Mouse (Mus musculus): Measurements from ENCODE around the gene Srpr. TPM values are rescaled to one million over a fixed set of nuclear protein-coding genes. Genes with fewer than 3 reads are reported as not detected.

Gene Srpr
- total and polyA plus RNA-seq, 3 experiments, result 42.9 to 113 (median 63.5) TPM

GRCm38 (mm10) chr9:35262418-35262817 lies 62.4 kb downstream of the Srpr start (continued):
- no peak for TF ChIP-seq USF2 (IDR thresholded peaks at IDR 0.05; ENCODE audit: borderline replicate concordance in 1 of 2, insufficient read depth in 1 of 2, low read depth in 1 of 2, low read length in 2 of 2)

DNA sequence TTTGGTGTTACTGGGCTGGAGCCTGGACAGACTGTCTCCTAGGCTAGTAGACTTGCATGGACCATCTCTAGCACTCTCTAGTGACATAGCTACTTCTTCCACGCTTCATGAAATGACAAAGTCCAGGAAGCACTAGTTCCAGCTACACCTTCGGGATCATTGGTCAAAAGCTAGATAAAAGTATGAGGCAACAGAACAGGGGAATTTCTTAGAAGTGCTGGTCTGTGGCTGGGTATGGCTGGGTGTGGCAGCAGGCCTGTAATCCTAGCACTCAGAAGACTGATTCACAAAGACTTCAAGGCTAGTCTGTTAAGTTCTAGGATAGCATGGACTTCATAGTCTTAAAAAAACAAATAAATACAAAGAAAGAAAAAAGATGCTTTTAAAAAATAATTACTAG lies 63.5 kb downstream of the Srpr start:
- H3K4me1 ChIP-seq (ENCODE audit: control insufficient read depth in 1 of 2, insufficient read depth in 2 of 2, low read length in 2 of 2), result peaks cover 20 to 30% of the 10 kb centered on the region in 2 experiments
- no peak for TF ChIP-seq UBTF (IDR thresholded peaks at IDR 0.05; ENCODE audit: borderline replicate concordance, insufficient read depth, low read depth, low read length)
- 0 out of 2 replicates have a peak, but pooled peaks have one; percentile 12 for TF ChIP-seq MXI1 (IDR thresholded peaks at IDR 0.05; ENCODE audit: low read depth, low read length)
- TF ChIP-seq MAX (IDR thresholded peaks at IDR 0.05; ENCODE audit: low read length), result no peak
- TF ChIP-seq ETS1 (IDR thresholded peaks at IDR 0.05; ENCODE audit: low read depth, low read length), result 0 out of 2 replicates have a peak, but pooled peaks have one; percentile 40
- peak overlapping the region; percentile 67 for H3K27ac ChIP-seq (ENCODE audit: control insufficient read depth, low read depth, low read length)
- peak overlapping the region; percentile 26; the same call in 1 of the 2 replicates for H3K9ac ChIP-seq (ENCODE audit: control insufficient read depth, low read depth, low read length, poor library complexity, severe bottlenecking)
- no peaks in the 10 kb centered on the region for H3K27me3 ChIP-seq (ENCODE audit: control insufficient read depth in 1 of 2, insufficient read depth in 2 of 2, low read length in 2 of 2)
- peaks cover 0 to 48% of the 10 kb centered on the region in 2 experiments; a peak in 2 of 4 replicates for H3K36me3 ChIP-seq (ENCODE audit: control insufficient read depth in 1 of 2, insufficient read depth in 2 of 2, low read length in 2 of 2)
- H3K79me2 ChIP-seq (ENCODE audit: control insufficient read depth, insufficient read depth, low read length, poor library complexity), result peaks cover 20% of the 10 kb centered on the region
- no peak overlapping the region for H3K4me3 ChIP-seq (ENCODE audit: control insufficient read depth in 1 of 2, insufficient read depth in 1 of 2, low read depth in 2 of 2, low read length in 2 of 2)
- H3K9me3 ChIP-seq (replicated peaks; ENCODE audit: insufficient read depth, low read length), result no peaks in the 10 kb centered on the region
- DNase-seq (ENCODE audit: low read depth, low spot score), result peak; percentile 45

DNA sequence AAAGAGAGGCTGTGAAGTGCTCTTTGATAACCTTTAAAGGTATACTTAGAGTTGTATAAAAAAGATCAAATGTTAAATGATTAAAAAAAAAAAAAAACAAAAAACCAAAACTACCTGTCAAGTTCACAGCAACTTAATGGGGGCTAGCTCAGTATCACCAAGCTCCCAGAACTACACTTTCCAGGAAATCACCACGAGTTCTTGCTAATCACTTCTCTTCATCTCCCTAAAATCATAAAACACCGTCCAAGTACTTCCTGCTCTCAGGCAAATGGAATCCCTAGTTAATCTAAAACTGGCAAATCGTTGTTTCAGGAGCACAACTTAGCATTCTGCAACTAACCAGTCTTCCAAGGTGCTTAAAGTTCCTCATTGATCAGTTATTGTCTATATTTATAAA lies 64.5 kb downstream of the Srpr start:
- TF ChIP-seq POLR2A (IDR thresholded peaks at IDR 0.05; ENCODE audit: control insufficient read depth in 1 of 2, insufficient read depth in 1 of 2, low read depth in 1 of 2, low read length in 2 of 2, poor library complexity in 1 of 2) (no peak), ETS1 (IDR thresholded peaks at IDR 0.05; ENCODE audit: low read depth, low read length) (no peak), GABPA (IDR thresholded peaks at IDR 0.05; ENCODE audit: low read depth, low read length) (no peak), TBP (IDR thresholded peaks at IDR 0.05; ENCODE audit: low read depth, low read length) (no peak), HCFC1 (IDR thresholded peaks at IDR 0.05; ENCODE audit: low read depth, low read length) (no peak), JUND (IDR thresholded peaks at IDR 0.05; ENCODE audit: low read depth, low read length) (no peak), POLR2AphosphoS5 (IDR thresholded peaks at IDR 0.05; ENCODE audit: borderline replicate concordance, low read depth, low read length) (no peak), SMC3 (IDR thresholded peaks at IDR 0.05; ENCODE audit: low read depth, low read length) (no peak), ELF1 (IDR thresholded peaks at IDR 0.05; ENCODE audit: low read depth, low read length) (no peak), MAX (IDR thresholded peaks at IDR 0.05; ENCODE audit: low read length) (no peak), CTCF (IDR thresholded peaks at IDR 0.05 in 2 of 3, conservative IDR thresholded peaks at IDR 0.05 in 1 of 3; ENCODE audit: control insufficient read depth in 1 of 3, insufficient read depth in 1 of 3, low read depth in 2 of 3, low read length in 3 of 3, poor library complexity in 1 of 3, severe bottlenecking in 1 of 3) (no peak), TAL1 (IDR thresholded peaks at IDR 0.05; ENCODE audit: low read length) (peak; percentile 47), MXI1 (IDR thresholded peaks at IDR 0.05; ENCODE audit: low read depth, low read length) (no peak), EP300 (IDR thresholded peaks at IDR 0.05; ENCODE audit: low read depth in 1 of 2, low read length in 2 of 2) (peak in 1 of 2 experiments; percentile 21; a peak in 1 of 4 replicates), ZKSCAN1 (IDR thresholded peaks at IDR 0.05; ENCODE audit: low read depth, low read length) (no peak), BHLHE40 (IDR thresholded peaks at IDR 0.05; ENCODE audit: borderline replicate concordance, low read depth, low read length) (no peak), MEF2A (IDR thresholded peaks at IDR 0.05; ENCODE audit: extremely low read depth, insufficient replicate concordance, low read depth, low read length, poor library complexity, severe bottlenecking) (no peak), NRF1 (IDR thresholded peaks at IDR 0.05; ENCODE audit: insufficient read depth, low read depth, low read length, poor library complexity, severe bottlenecking) (no peak), ZNF384 (IDR thresholded peaks at IDR 0.05; ENCODE audit: low read depth, low read length) (0 out of 2 replicates have a peak, but pooled peaks have one; percentile 47), RCOR1 (IDR thresholded peaks at IDR 0.05; ENCODE audit: low read depth, low read length) (no peak), ZC3H11A (IDR thresholded peaks at IDR 0.05; ENCODE audit: low read depth, low read length) (no peak), ZMIZ1 (IDR thresholded peaks at IDR 0.05; ENCODE audit: low read depth, low read length) (no peak), GATA1 (IDR thresholded peaks at IDR 0.05; ENCODE audit: low read depth, low read length) (peak; percentile 64)
- peak; percentile 45 for DNase-seq (ENCODE audit: low read depth, low spot score)
- H3K79me2 ChIP-seq (ENCODE audit: control insufficient read depth, insufficient read depth, low read length, poor library complexity), result peaks cover 25% of the 10 kb centered on the region
- no peaks in the 10 kb centered on the region for H3K27me3 ChIP-seq (ENCODE audit: control insufficient read depth in 1 of 2, insufficient read depth in 2 of 2, low read length in 2 of 2)
- no peak overlapping the region for H3K4me3 ChIP-seq (ENCODE audit: control insufficient read depth in 1 of 2, insufficient read depth in 1 of 2, low read depth in 2 of 2, low read length in 2 of 2)
- peaks cover 22 to 38% of the 10 kb centered on the region in 2 experiments for H3K4me1 ChIP-seq (ENCODE audit: control insufficient read depth in 1 of 2, insufficient read depth in 2 of 2, low read length in 2 of 2)
- H3K9me3 ChIP-seq (replicated peaks; ENCODE audit: insufficient read depth, low read length), result no peaks in the 10 kb centered on the region
- H3K9ac ChIP-seq (ENCODE audit: control insufficient read depth, low read depth, low read length, poor library complexity, severe bottlenecking), result no peak overlapping the region
- H3K27ac ChIP-seq (ENCODE audit: control insufficient read depth, low read depth, low read length), result no peak overlapping the region; the same call in 1 of the 2 replicates
- peaks cover 0 to 58% of the 10 kb centered on the region in 2 experiments; a peak in 3 of 4 replicates for H3K36me3 ChIP-seq (ENCODE audit: control insufficient read depth in 1 of 2, insufficient read depth in 2 of 2, low read length in 2 of 2)

Measured in MEL (cell line).